Mouse (Mus musculus): Measurements from ENCODE around the gene Cep170b.

Gene Cep170b

DNA sequence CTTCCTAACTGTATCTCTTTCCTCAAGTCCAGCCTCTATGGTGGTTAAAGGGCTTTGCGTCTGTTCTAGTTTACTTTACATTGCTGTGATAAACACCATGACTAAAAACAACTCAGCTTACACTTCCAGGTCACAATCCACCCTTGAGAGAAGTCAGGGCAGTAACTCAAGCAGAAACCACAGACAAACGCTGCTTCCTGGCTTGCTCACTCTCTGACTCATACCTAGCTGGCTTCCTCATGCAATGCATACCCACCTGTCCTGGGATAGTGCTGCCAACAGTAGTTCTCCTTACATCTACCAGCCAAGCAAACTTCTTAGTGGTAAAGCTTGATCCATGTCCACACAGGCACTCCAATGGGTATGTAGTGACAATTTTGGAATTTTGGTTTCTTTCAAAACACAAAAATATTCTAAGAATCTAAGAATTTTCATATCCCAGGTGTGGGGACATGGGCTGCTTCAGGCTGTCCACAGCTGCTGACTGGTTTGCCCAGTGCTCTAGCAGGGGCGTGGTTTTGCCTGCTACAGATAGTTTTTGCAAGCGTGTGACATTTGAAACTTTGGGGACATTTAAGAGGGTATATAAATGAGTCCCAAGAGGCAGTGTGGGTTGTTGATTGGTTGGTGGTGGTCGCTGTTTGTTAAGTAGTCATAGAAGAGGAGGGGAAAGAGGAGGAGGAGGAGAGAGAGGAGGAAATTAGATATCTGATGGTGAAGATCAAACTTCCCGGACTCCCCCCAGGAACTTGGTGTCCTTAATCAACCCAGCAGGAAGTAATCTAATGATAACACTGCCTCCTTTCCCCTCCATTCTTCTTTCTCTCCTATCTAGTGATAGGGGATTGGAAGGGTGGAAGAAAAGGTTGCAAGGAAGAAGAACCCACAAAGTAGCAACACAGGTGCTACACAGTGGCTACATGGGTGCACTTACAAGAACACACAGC, 17.6 kb upstream of the Cep170b start:
- DNase-seq (ENCODE audit: low spot score in 2 of 2) = no peak

DNA sequence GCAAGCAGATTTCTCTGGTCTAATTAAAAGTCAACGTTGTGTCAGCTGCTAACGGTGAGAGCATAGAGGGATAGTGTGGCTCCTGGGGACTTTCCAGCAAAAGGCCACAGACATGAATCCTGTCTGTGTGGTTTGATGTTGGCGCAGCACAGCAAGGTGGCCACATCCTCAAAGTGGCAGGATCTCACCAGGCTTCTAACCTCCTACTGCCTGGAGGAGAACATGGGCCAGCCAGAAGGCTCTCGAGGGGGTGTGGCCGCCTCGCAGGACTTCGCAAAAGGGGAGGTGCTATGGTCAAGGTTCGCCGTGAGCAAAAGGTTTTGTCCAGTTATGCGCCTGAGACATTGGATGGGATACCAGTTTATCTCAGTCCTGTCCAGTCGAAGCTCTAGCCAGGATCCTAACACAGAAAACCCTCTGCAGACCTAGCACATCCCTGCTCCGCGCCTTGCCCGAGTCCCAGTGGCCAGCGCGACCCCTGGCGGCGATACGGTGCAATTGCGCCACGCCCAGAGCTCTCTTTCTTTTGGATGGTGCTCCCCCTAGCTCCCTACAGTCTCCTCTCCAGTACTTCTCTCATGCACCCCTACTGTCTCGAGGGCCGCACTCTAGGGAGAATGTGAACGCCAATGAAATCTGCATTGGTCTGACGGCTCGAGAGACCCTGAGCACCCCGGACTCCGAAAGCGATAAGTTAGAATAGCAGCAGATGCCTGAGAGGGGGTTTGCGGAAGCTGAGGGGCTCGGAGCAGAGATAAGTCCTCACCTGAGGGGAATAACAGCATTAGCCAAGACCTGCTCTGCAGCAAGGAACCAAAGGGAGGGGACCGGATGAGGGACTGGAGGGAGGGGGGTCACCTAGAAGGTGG, 13.3 kb upstream of the Cep170b start:
- DNase-seq (ENCODE audit: low spot score in 2 of 2) = peak; percentile 81 to 95

DNA sequence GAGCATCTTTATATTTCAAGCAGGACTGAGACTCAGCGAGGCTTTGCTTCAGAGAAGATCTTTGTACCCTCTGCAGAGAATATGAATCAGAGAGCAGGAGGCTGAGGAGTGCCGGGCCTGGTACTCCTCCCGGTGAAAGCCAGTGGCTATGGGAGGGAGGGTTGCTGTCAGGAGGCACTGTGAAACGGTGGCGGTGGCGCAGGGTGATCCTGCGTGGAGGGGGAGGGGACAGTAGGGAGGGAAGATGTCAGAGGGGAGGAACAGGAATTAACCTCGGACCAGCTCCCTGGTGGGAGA, 12.7 kb upstream of the Cep170b start:
- no peak for DNase-seq (ENCODE audit: low spot score in 2 of 2)

DNA sequence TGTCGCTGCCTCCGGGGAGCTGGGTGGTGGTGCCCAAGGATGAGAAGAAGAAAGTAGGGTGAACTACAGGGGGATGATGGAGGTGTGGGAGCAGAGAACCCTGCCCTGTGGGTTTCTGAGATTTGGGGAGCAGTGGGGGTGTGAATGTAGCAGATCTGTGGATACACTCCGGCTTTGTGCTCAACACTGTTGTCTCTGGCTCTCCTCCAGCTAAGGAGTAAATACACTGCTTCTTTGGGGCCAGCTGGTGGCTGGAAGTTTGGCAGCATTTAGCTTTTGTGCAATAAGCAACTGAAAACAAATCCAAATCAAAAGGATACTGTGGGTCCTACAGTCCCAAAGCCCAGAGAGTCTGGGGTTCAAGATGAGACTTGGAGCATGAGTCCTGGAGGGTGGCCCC, 6.3 kb upstream of the Cep170b start:
- DNase-seq (ENCODE audit: low spot score in 2 of 2) = no peak

- DNase-seq (ENCODE audit: low spot score in 2 of 2) = peak; percentile 50 to 81
Observed at GRCm38 (mm10) chr12:112717140-112717539, 3.1 kb upstream of the Cep170b start.

DNA sequence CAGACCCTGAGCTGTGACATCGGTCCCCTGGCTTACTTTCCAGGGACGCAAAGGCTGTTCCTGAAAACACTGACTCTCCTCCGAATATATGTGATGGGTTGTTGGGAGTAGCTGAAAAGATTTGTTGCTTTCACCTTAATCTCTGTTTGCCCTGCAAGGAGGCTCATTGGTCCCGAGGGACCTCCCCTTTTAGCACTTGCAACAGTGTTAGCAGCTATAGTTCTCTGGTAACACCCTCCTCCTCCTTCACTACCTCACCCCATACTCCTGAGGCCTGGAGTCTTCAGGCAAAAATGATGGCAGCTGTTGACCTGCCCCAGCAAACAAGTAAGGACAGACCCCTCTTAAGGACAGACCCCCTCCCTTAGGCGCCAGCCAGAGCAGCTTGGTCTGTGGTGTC, 1.3 kb upstream of the Cep170b start:
- no peak for DNase-seq (ENCODE audit: low spot score in 2 of 2)

DNA sequence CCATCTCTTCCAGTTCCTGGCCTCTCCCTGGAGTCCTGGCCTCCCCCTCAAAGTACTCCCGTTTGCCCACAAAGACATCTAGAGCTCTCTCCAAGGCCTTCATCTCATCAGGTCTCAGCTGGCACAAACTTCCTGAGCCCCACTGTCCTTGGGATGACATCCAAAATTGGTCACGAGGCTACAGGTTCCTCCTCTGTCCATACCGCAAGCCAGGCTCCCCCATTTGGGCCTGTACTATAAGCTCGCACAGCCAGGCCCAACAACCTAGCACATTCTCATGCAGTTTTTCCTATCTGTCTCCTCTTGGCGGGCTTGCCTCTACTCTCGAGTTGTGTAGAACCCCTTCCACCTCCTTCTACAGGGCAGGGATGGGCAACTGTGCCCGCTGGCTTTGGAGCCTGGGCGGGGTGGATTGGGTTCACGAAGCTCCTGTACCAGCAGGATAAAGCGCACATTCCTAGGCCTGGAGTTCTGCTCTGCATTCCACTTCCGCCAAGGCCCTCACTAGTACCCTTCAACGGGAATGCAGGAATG, 702 bp downstream of the Cep170b start:
- DNase-seq (ENCODE audit: low spot score in 2 of 2) = no peak

GRCm38 (mm10) chr12:112721424-112722239, 1.4 kb downstream of the Cep170b start:
- DNase-seq (ENCODE audit: low spot score in 2 of 2) = no peak

- no peak for DNase-seq (ENCODE audit: low spot score in 2 of 2)
Observed at GRCm38 (mm10) chr12:112722240-112723027, 2.2 kb downstream of the Cep170b start.

GRCm38 (mm10) chr12:112723028-112723330, 2.7 kb downstream of the Cep170b start:
- DNase-seq (ENCODE audit: low spot score in 2 of 2) = no peak

DNA sequence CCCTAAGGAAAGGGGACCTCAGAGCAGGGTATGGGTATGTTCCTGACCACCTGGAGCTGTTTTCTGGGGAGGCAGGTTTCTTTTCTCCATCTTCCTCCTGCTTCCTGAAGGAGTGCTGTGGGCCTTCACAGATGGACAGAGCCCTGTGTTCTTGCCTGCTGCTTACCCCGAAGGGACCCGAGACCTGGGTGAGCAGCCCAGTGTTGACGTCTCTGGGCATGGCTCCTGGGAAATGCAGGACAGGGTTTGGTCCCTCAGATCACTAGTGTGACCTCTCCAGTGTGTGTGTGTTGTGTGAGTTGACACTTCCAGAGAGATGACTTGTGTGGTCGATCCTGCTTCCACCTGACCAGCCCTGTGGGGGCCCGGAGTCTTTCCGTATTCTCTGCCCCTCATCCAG, 3.2 kb downstream of the Cep170b start:
- no peak for DNase-seq (ENCODE audit: low spot score in 2 of 2)

DNA sequence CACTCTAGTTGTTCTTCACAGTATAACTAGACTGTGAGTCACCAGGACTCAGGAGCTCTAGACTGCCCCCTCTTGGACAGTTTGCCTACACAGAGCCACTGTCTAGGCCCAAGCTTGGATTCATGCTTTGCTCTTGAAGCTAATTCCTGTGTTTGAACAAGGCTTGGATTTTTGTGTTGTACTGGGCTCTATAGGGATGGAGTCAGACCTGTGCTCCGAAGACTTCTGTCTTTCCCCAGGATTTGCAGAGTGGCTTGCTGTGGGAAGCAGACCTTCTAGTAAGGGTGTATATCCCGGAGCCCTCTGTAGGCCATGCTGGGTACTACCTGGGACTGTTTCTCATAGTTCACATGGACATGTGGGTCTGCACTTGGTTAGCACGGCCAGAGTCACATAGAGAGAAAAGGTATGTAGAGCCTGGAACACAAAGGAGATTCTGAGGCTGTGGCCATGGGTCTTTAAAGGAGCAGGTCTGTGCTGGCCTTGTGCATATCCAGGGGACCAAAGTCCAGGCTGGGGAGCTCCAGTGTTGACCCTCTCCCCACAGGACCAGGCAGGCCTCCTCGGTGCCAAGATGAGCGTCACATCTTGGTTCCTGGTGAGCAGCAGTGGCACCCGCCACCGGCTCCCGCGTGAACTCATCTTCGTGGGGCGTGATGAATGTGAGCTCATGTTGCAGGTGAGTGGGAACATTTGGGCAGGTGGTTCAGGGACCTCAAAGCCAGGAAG, 4.0 kb downstream of the Cep170b start:
- DNase-seq (ENCODE audit: low spot score in 2 of 2) = peak; percentile 66 to 83

DNA sequence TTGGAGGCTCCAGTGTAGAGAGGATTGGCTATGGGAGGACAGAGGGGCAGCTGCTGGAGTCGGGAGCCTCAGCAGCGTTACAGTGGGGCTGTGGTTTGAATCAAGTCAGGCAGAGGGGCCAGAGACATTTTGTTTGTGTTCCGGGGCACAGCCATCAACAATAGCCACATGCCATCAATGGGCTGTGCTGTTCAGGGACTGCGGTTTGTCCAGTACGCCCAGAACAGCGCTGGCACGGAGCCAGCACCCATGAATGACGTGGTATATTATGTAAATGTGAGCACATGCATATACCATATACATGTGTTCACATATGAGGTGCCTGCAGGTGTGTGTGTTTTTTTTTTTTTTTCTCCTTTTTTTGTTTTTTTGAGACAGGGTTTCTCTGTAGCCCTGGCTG, 7.5 kb downstream of the Cep170b start:
- no peak for DNase-seq (ENCODE audit: low spot score in 2 of 2)

DNA sequence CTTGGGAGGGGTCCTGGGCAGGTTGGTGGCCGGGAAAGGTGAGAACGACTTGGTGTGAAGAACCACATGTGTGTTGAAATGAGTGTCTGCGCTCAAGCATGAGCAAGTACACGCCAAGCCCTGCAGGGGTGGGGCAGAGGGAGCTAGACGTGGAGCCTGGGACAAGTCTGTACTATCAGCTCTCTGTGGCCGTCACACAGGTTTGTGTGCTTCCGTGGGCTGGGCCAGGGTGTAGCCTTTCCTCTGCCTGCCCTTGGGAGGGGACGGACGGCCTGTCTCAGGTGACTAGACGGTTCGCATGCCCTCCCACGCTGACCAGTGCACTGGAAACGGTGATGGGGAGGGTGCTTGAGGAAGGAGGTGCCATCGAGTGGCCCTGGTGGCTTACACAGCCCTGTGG, 10.6 kb downstream of the Cep170b start:
- no peak for DNase-seq (ENCODE audit: low spot score in 2 of 2)

- no peak for DNase-seq (ENCODE audit: low spot score in 2 of 2)
Observed at GRCm38 (mm10) chr12:112732591-112732990, 12.3 kb downstream of the Cep170b start.

GRCm38 (mm10) chr12:112734108-112734820, 14.0 kb downstream of the Cep170b start:
- no peak for DNase-seq (ENCODE audit: low spot score in 2 of 2)

DNA sequence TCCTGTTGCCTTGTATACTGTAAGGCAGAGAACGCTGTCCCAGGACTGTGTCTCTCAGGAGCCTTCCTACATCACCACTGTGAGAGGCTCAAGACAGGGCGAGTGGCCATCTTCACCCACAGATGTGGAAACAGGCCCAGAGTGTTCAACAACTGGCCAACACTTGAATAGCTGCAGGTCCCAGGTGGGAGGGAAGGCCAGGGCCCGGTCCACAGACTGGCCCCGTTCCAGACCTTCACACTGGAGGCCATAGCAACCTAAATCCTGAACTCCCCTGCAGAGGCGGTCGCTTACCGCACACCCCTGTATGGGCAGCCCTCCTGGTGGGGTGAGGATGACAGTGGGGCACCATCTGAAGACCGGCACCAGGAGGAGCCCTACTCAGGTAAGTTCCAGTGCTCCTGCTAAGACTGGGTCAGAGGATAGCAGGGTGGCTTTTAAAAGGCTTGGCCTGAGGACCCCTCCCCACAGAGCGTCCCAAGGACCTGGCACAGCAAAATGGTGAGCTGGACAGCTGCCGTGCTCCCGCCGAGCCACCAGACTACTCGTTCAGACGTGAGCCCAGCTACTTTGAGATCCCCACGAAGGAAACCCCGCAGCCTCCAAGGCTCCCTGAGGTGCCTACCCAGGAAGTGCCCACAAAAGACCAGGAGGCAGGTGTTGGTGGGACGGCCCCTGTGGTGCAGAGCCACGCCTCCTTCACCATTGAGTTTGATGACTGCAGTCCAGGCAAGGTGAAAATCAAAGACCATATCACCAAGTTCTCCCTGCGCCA, 14.8 kb downstream of the Cep170b start:
- DNase-seq (ENCODE audit: low spot score in 2 of 2) = no peak

DNA sequence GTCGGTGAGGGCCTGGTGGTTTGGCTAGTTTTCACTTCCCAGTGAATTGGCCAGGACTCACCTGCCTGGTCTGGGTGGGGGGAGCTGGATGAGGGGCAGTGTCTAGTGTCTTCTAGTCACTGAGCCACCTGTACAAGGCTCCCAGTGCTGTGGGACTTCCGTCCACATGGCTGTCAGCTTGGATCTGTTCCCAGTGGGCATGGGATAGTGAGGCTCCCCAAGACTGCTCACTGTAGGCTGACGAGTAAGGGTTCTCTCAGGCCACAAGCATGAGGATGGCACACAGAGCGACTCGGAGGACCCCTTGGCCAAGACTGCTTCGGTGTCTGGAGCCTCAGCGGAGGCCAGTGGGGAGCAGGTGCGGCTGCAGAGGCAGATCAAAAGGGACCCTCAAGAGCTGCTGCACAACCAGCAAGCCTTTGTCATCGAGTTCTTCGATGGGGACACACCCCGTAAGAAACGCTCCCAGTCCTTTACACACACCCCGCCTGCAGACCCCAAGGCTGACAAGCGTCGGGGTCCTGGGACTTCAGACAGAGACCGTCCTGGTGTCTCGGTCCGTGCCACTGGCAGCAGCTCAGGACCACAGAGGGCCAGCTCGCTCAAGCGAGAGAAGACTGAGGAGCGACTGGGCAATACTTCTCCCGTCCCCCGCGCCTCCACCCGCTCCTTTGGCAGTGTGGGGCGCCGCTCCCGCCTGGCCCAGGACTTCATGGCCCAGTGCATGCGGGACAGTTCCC, 15.8 kb downstream of the Cep170b start:
- no peak for DNase-seq (ENCODE audit: low spot score in 2 of 2)

DNA sequence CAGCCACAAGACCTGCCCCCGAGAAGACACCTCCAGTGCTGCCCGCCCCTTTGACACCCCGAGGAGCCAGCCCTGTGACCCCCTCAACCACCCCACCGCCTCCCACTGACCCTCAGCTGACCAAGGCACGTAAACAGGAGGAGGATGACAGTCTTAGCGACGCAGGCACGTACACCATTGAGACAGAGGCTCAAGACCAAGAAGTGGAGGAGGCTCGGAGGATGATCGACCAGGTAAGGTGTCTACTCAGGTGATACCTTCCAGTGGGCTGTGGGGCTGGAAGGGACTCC, 16.3 kb downstream of the Cep170b start:
- DNase-seq (ENCODE audit: low spot score in 2 of 2) = no peak
